Mouse (Mus musculus) brown adipose tissue, adult 24 weeks (tissue): ENCODE results near the gene Pak4. TPM values are rescaled to one million over a fixed set of nuclear protein-coding genes. Genes with fewer than 3 reads are reported as not detected.
"Not testable (repeated sequence)": the region's sequence is repeated elsewhere in the genome, so short reads cannot be mapped to it uniquely, and the experiment has no call there.

Experiments
- H3K27ac ChIP-seq: fragments of 200-500 bp; replicated peaks from 2 replicates; pipeline ENCODE4 v1.5.1; 2012; ENCODE audit warnings: low read depth, mild to moderate bottlenecking, low read length
- H3K4me1 ChIP-seq: fragments of 200-500 bp; 2 replicates; pipeline ENCODE4 v1.6.1; 2012; ENCODE audit warnings: low read length, mixed read lengths; ENCODE audit not compliant: control insufficient read depth, insufficient read depth, insufficient read length
- H3K4me3 ChIP-seq: fragments of 200-500 bp; 2 replicates; pipeline ENCODE4 v1.5.1; 2012; ENCODE audit warnings: low read depth, mild to moderate bottlenecking, low read length, moderate library complexity; ENCODE audit not compliant: insufficient read depth
- polyA plus RNA-seq: library from polyadenylated mRNA; stranded (reverse); fragments of >200 nt; gene quantifications from 2 replicates; pipeline ENCODE4 v1.2.4, GENCODE M21; 2012; ENCODE audit not compliant: missing spikeins, insufficient read depth, insufficient read length

The Pak4 gene
- polyA plus RNA-seq, 1 experiment: 5.8 TPM

DNA sequence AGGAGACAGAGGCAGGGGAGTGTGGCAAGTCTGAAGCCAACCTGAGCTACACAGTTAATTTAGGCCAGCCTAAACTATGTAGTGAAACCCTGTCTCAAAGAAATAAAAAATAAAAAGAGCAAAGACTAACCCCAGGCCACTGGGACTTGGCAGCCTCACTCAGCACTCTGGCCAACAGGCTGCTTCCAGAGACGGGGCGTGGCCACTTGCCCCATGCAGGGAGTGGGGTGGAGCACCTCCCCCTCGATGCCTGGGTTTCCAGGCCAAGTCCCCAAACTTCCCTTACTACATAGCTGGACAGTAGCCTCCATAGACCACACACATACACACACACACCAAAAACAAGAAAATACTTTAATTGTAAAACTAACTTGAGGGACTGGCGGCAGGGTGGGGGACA, 39.5 kb downstream of the Pak4 start:
- H3K27ac ChIP-seq: no peak overlapping the region
- no peaks in the 10 kb centered on the region for H3K4me1 ChIP-seq
- no peak overlapping the region for H3K4me3 ChIP-seq

DNA sequence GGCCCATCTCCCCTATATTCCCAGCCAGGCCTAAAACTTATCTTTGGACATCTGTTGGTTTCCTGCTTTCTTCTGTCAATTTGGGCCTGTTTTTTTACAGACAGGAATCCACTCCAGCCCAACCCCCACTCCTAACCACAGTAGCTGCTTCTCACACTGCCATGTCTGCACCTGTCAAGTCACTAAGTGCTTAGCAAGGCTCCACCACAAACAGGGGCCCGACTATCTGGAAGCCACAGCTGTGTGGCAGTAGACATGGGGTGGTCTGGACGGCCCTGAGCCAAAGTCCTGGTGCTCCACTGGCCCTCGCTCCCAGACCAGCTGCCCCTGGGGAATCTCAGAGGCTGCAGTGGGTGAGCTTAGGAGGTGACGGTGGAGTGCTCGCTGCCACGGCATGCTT, 40.3 kb downstream of the Pak4 start:
- Histone ChIP-seq H3K4me3 (no peak overlapping the region), H3K4me1 (no peaks in the 10 kb centered on the region), H3K27ac (no peak overlapping the region)

DNA sequence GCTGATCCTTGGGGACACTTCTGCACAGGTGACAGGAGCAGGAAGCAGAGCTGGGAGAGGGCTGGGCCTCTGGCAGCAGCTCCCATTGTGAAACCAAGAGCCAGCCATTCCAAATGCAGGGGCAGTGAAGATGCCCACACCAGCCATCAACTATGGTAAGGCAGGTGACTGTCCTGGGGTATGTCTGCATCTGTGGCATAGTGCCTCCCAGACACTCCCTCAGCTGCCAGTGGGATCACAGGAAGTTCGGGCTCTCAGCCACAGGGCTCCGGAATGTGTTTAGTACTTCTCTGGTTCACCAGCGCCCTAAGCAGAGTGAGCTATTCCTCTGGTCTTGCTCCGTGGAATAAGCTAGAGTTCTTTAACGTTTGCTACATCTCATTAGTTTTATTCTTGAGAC, 40.9 kb downstream of the Pak4 start:
- H3K27ac ChIP-seq: no peak overlapping the region
- H3K4me1 ChIP-seq: no peaks in the 10 kb centered on the region
- H3K4me3 ChIP-seq: no peak overlapping the region

DNA sequence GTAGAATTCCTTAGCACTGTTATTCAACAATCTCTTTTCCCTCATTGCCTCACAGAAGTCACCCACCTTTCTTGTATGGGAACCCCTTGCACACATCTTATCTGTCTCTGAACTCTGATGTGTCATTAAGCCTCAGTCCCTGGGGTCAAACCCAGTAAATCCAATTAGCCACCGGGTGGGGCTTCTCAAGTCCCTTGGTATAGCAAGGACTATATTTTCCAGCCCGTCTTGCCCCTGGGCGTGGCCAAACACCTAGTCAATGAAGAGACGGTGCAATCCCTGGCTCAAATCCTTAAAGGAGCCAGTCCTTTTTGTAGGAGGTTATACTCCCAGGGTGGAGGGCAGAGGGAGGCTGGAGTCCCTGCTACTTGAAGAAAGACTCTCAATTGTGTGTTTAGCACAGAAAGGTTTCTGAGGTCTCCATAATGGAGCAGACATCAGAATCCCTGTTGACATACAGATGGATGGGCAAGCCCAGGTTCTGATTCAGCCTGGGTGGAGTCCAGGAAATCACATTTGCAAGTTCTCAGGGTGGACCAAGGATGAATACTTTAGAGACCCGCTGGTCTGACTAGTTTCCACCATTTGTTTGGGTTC, 41.9 kb downstream of the Pak4 start:
- H3K27ac ChIP-seq: no peak overlapping the region
- no peak overlapping the region for H3K4me3 ChIP-seq
- H3K4me1 ChIP-seq: no peaks in the 10 kb centered on the region

DNA sequence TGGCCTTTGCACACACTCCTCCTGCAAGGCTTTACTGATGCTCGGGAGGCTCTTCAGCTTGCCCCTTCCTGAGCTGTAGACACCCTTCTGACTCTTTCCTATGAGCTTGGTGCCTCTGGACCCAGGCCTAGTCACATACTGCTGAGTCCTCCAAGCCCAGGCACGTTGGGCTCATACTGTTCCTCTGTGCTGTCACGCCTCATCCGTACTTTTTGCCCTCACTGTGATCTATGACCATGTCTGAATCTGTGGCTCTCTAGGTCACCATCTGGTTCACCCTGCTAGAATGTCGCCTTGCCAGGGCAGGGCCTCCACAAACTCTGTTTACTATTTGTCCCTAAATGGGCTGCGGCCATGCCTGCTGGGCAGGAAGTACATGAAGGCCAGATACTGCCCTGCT, 44.9 kb downstream of the Pak4 start:
- Histone ChIP-seq H3K4me3 (no peak overlapping the region), H3K4me1 (no peaks in the 10 kb centered on the region), H3K27ac (no peak overlapping the region)

DNA sequence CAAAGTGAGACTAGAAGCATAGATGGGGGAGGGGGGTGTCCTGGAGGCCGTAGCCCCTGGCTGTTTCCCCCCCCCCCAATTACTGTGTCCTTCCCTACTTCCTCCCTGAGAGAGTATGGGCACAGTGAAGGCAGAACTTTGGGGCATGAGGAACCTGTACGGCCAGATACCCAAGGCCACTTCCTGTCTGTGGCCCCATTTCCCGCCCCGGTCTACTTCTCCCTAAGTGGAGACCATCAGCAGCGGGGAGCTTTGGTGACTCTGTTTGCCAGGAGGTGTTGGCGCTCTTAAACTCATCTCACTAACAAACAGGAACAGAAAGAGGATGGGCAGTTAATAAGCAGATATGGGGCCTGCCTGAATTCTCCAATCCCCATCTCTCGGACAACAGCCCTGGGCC, 50.4 kb downstream of the Pak4 start:
- H3K27ac ChIP-seq: no peak overlapping the region
- no peak overlapping the region for H3K4me3 ChIP-seq
- no peaks in the 10 kb centered on the region for H3K4me1 ChIP-seq

DNA sequence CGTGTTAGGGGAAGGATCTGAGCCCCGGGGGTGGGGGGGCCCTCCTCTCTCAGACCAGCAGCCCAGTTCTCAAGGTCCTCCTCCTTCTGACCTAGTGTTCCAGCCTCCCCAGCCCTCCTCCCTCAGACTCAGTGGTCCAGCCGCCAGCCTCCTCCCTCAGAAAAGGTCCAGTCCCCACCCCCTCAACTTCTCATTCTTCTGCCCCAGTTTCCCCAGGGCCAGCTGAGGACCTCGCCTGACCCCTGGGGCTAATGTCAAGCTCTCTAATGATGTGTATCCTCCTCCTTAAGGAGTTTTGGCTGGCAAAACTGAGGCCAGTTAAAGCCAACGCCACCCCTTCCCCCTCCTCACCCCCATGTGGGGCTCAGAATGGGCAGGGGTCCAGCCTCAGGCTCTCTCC, 50.8 kb downstream of the Pak4 start, which contains the start of gene Nccrp1:
Gene Nccrp1, minus strand, starts transcription at position 101 of the 400 bp plus-strand sequence.
- Histone ChIP-seq H3K4me3 (no peak within 1 kb of the TSS), H3K4me1 (no peaks in the 10 kb centered on the region), H3K27ac (no peak within 1 kb of the TSS)

DNA sequence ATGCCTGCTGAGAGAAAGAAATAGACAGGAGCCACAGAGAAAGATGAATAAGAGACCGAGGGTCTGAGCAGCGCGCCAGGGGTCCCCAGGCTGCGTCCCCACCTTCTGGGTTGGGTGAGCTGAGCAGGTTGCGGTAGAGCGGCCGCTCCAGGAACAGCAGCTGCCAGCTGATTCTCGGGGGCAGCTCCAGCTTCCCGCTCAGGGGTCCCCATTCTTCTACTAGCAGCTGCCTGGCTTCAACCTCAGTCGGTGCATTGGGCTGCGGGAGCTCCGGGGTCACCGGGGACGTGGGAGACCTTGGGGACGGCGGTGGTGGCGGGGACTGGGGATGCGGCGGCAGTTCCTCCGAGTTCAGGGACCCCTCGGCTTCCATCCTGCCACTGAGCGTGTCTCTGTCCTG, 51.3 kb downstream of the Pak4 start:
- H3K4me3 ChIP-seq: no peak overlapping the region
- no peak overlapping the region for H3K27ac ChIP-seq
- no peaks in the 10 kb centered on the region for H3K4me1 ChIP-seq

DNA sequence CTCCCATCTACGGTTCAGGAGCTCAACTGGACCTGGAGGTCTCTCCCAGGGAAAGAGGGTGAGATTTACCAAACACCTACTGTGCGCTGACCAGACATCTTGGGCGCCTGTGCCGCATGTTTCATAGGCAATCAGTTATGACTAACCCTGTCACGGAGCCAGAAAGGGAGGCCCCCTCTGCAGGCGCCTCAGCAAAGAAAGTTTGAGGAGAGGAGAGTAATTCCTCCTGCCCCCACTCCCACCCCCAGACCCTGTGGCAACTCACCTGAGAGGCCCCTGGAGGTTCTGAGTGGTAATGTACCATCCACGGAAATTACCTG, 52.1 kb downstream of the Pak4 start:
- Histone ChIP-seq H3K27ac (no peak overlapping the region), H3K4me1 (no peaks in the 10 kb centered on the region), H3K4me3 (no peak overlapping the region)

DNA sequence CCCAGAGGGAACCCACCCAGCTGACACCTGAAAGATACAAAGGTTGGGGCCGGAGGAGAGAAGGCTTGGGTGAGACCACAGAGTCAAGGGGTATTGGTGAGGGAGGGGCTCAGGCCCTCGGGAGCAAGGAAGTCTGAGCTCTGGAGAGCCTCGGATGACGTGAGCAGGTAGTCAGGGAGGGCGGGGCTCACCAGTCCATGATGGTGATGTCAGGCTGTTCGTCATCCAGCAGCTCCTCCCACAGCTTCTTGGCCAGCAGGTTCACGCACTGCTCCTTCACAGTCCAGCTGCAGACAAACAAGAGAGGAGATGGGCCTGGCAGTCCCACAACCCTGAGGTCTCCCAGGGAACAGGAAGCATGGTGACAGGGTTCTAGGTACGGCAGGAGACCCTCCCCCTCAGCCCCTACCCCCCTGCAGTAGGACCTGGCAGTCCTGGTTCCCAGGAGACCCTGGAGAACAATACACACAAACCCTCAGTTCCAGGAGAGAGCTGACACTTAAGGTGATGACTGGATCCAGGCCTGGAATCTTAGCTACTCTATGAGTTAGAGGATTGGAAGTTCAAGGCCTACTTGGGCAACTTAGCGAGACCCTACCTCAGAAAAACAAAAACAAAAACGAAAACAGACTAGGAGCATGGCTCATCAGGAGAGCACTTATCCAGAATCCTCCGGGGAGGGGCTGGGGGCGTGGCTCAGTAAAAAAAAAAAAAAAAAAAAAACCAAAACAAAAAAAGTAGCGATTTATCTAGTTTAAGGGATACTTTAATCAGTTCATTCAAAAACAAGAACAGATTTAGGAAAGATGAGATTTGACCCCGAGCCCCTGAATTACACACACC, 52.7 kb downstream of the Pak4 start:
- H3K27ac ChIP-seq: no peak overlapping the region
- no peak overlapping the region for H3K4me3 ChIP-seq
- no peaks in the 10 kb centered on the region for H3K4me1 ChIP-seq

DNA sequence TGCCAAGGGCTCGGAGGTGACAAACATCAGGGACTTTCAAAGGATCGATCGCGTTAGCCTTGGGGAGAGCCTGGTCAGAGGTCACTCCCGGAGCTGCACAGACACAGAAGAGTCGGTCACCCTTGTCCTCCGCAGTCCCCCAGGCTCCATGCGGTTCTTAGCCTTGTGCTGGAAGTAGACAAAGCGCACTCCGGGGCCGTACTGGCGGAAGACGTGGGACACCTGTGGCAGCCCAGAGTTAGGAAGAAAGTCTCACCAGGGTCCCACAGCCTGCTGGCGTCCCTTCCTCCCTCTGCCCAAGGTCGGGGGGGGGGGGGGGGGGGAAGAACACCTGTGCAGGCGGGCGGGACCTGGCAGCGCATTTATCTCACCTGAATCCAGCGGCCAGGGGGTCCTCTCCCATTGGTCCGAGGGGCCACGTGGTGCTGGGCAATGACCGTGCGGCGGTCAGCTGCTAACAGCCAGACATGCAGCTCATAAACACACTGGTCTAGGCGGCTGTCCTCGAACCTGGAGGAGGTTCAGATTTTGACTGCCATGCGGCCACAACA, 53.9 kb downstream of the Pak4 start:
- Histone ChIP-seq H3K4me3 (no peak overlapping the region), H3K27ac (no peak overlapping the region), H3K4me1 (no peaks in the 10 kb centered on the region)

DNA sequence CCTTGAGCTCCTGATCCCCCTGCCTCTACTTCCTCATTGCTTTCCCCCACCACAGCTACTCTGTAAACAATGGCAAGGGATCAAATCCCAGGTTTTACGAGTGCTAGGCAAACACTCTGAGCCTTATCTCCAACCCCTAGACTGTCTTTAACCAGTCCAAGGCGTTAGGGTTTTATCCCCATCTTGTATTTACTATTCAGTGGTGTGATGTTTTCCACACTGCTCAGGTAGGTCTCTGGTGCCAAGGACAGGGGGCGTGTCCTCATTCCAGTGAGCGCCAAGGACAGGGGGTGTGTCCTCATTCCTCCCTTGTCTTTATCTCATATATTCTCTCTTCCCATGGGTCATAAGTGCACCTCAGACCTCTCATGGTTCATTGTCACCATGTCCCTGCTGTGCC, 57.5 kb downstream of the Pak4 start, which contains the start of gene Sycn:
Gene Sycn, plus strand, starts transcription at position 360 of the 400 bp plus-strand sequence.
- no peaks in the 10 kb centered on the region for H3K4me1 ChIP-seq
- H3K4me3 ChIP-seq: no peak within 1 kb of the TSS
- no peak within 1 kb of the TSS for H3K27ac ChIP-seq

DNA sequence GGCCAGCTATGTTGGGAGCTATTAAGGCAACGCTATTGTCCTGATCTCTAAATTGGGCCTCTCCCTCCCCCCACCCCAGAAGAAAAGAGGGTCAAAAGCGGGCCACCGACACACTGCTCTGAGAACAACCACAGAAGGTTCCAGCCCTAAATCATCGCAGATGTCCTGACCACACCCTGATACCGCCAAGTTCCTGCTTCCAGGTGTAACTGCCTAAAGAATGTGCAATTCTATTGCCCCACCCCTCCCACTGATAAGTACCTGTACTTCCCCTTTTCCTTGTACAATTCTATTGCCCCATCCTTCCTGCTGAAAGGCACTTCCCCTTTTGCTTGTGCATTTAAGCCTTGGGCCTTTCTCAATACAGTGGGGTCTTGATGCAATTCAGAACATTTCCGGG, 59.1 kb downstream of the Pak4 start:
- not testable (repeated sequence) for H3K4me3 ChIP-seq

DNA sequence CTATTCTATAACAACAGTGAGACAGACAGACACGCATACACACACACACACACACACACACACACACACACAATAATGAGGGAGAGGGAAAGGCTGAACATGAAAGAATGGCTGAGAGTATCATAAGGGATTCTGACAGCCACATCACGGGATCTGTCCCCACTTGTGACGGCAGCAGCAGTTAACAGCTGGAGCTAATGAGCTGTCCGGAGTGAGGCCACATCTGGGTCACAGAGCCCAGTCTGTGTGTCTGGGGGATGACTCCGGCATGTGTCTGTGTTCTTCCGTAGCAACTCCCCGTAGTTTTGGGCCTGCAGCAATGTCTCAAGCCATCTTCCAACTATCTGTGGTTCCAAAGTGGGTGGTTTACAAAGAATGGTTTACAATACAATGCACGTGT, 66.0 kb downstream of the Pak4 start:
- Histone ChIP-seq H3K4me3 (no peak overlapping the region), H3K4me1 (no peaks in the 10 kb centered on the region), H3K27ac (no peak overlapping the region)

More for the DNA sequence above, 59.1 kb downstream of the Pak4 start:
- H3K27ac ChIP-seq, H3K4me1 ChIP-seq: not testable (repeated sequence)

DNA sequence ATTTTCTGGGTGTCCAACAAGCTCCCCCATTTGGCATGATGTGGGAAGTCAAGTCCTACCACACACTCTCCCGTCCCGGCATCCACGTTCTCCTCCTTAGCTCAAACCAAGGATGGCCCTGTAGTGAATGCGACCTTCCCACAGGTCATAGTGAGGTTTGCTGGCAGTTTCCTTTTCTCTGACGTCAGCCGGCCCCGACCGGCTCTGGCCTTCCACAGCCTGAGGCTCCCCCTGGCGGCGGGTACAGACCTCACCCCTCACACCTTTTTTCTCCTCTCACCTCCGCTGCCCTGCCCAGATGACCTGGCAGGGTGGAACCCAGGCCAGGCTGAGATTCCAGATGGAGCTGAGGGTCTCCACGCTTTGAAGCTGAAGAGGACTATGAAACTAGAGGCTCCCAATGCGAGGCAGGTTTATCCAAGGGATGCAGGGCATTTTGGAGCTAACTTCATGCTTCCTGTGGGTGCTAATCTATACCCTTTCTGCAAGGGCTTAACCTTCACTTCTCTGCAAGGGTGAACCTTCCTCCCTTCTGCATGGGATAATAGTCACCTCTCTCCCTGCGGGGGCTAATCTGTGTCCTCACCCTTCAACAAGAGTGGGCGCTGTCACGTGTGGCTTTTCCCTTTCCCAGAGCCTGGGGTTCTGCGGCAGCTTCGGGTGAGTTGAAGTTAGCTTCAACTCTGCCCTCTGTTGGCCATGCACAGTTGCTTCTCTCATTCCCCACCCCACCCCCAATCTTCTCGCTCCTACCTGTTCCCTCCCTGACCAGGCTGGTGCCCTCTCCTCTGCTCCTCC, 69.9 kb downstream of the Pak4 start:
- no peak overlapping the region for H3K27ac ChIP-seq
- H3K4me3 ChIP-seq: no peak overlapping the region
- H3K4me1 ChIP-seq: no peaks in the 10 kb centered on the region
